Mouse (Mus musculus): ENCODE results near the gene Dpp9. TPM values are rescaled to one million over a fixed set of nuclear protein-coding genes. Genes with fewer than 3 reads are reported as not detected.
"Not testable (repeated sequence)": the region's sequence is repeated elsewhere in the genome, so short reads cannot be mapped to it uniquely, and the experiment has no call there.

The Dpp9 gene
- polyA plus RNA-seq, 1 experiment: 37.1 TPM

DNA sequence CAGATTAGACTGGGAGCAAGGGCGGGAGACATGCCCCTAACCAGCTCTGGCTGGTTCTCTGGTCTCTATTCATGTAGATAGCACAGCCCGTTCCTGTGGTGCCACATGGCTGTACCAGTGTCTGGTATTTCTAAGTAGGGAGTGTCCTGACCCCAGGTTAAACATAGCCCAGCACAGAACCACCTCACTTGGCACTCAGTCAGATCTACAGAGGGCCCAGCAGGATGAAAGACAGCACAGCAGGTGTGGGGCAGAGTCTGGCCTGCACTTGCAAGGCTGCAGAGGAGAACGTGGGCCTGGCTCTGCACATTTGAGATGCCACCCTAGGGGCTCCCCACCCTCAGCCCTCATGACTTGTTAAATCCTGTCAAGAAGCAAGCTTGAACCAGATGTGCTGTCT lies 42.5 kb upstream of the Dpp9 start:
- H3ac ChIP-seq (ENCODE audit: control insufficient read depth, insufficient read length): no peak overlapping the region
- peaks cover 40% of the 10 kb centered on the region for H3K79me2 ChIP-seq (ENCODE audit: control insufficient read depth, insufficient read depth)
- H3K36me3 ChIP-seq (ENCODE audit: control insufficient read depth, insufficient read depth): peaks cover 7% of the 10 kb centered on the region
- no peaks in the 10 kb centered on the region for H3K27me3 ChIP-seq (ENCODE audit: control insufficient read depth, insufficient read depth, insufficient read length)
- peak overlapping the region; percentile 77 for H3K4me2 ChIP-seq (ENCODE audit: low read depth)
- no peak overlapping the region for H3K4me3 ChIP-seq
- peak; percentile 35 for TF ChIP-seq POLR2AphosphoS2 (IDR thresholded peaks at IDR 0.05; ENCODE audit: insufficient read length, low read depth)
- no peak for TF ChIP-seq USF1 (IDR thresholded peaks at IDR 0.05; ENCODE audit: low read depth)
- TF ChIP-seq TCF3 (IDR thresholded peaks at IDR 0.05; ENCODE audit: insufficient read length, low read depth): peak; percentile 22
- peak; percentile 68 for TF ChIP-seq TCF12 (IDR thresholded peaks at IDR 0.05; ENCODE audit: insufficient read depth, poor library complexity, severe bottlenecking)
- no peak for TF ChIP-seq CEBPB (IDR thresholded peaks at IDR 0.05; ENCODE audit: insufficient read depth, poor library complexity, severe bottlenecking)
- TF ChIP-seq E2F4 (IDR thresholded peaks at IDR 0.05; ENCODE audit: insufficient read depth): no peak
- peak; percentile 59 to 98 (median 92) for TF ChIP-seq MYOD1 (IDR thresholded peaks at IDR 0.05; ENCODE audit: control insufficient read depth in 1 of 3, insufficient read length in 2 of 3, low read depth in 2 of 3)
- no peak for TF ChIP-seq MAX (IDR thresholded peaks at IDR 0.05; ENCODE audit: low read depth)
- no peak for TF ChIP-seq POLR2A (IDR thresholded peaks at IDR 0.05; ENCODE audit: insufficient read length, low read depth)
- TF ChIP-seq MYOG (IDR thresholded peaks at IDR 0.05; ENCODE audit: control insufficient read depth in 1 of 3, insufficient read depth in 1 of 3, insufficient read length in 2 of 3, low read depth in 2 of 3): peak; percentile 48 to 96 (median 70)
- TF ChIP-seq REST (IDR thresholded peaks at IDR 0.05; ENCODE audit: insufficient read depth, insufficient read length): no peak
- no peak for TF ChIP-seq SRF (IDR thresholded peaks at IDR 0.05; ENCODE audit: control insufficient read depth, insufficient read length, low read depth)

DNA sequence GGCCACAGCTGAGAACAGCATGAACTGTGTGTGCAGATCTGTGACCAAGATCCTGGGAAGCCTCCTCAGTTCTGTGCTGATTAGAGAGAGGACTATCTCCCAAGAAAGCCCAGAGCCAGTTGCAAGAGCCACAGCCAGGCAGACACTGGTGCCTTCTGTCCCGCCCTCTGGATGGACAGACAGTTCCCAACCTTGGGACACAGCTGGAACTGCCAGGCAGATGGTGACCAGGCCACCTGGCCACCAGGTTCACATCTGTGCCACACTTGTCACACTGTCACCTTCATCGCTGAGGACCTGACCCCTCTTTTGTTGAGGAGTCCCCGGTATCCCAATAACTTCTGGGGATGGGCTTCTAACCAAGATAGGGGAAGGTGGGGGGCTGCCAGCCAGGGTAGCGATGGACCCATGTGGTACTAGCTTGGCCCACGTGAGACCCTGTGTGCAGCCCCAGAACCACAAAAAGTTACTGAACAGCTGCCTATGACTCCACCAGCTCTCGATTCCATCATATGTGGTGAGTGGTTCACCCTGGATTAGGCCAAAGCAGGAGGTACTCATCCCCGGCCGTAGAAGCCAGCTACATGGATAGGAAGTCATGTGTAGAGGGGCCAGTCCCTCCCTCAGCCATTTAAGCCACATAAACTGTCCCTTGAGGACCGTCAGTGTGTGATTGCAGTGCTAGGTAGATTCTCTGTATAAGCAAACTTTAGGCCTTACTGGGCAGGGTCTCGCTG lies 40.8 kb upstream of the Dpp9 start:
- no peak overlapping the region for H3ac ChIP-seq (ENCODE audit: control insufficient read depth, insufficient read length)
- peak overlapping the region; percentile 50 for H3K4me3 ChIP-seq
- H3K27me3 ChIP-seq (ENCODE audit: control insufficient read depth, insufficient read depth, insufficient read length): no peaks in the 10 kb centered on the region
- peaks cover 40% of the 10 kb centered on the region for H3K79me2 ChIP-seq (ENCODE audit: control insufficient read depth, insufficient read depth)
- peak overlapping the region; percentile 77 for H3K4me2 ChIP-seq (ENCODE audit: low read depth)
- H3K36me3 ChIP-seq (ENCODE audit: control insufficient read depth, insufficient read depth): peaks cover 7% of the 10 kb centered on the region
- TF ChIP-seq REST (IDR thresholded peaks at IDR 0.05; ENCODE audit: insufficient read depth, insufficient read length) (no peak), MAX (IDR thresholded peaks at IDR 0.05; ENCODE audit: low read depth) (no peak), E2F4 (IDR thresholded peaks at IDR 0.05; ENCODE audit: insufficient read depth) (no peak), MYOG (IDR thresholded peaks at IDR 0.05; ENCODE audit: control insufficient read depth in 1 of 3, insufficient read depth in 1 of 3, insufficient read length in 2 of 3, low read depth in 2 of 3) (no peak), POLR2AphosphoS2 (IDR thresholded peaks at IDR 0.05; ENCODE audit: insufficient read length, low read depth) (no peak), POLR2A (IDR thresholded peaks at IDR 0.05; ENCODE audit: insufficient read length, low read depth) (no peak), TCF3 (IDR thresholded peaks at IDR 0.05; ENCODE audit: insufficient read length, low read depth) (no peak), MYOD1 (IDR thresholded peaks at IDR 0.05; ENCODE audit: control insufficient read depth in 1 of 3, insufficient read length in 2 of 3, low read depth in 2 of 3) (no peak), USF1 (IDR thresholded peaks at IDR 0.05; ENCODE audit: low read depth) (no peak), TCF12 (IDR thresholded peaks at IDR 0.05; ENCODE audit: insufficient read depth, poor library complexity, severe bottlenecking) (no peak), SRF (IDR thresholded peaks at IDR 0.05; ENCODE audit: control insufficient read depth, insufficient read length, low read depth) (no peak)

GRCm38 (mm10) chr17:56258812-56259211 lies 40.1 kb upstream of the Dpp9 start:
- not testable (repeated sequence) for H3K36me3 ChIP-seq (ENCODE audit: control insufficient read depth, insufficient read depth); H3ac ChIP-seq (ENCODE audit: control insufficient read depth, insufficient read length); H3K27me3 ChIP-seq (ENCODE audit: control insufficient read depth, insufficient read depth, insufficient read length)
- peaks cover 40% of the 10 kb centered on the region for H3K79me2 ChIP-seq (ENCODE audit: control insufficient read depth, insufficient read depth)
- H3K4me3 ChIP-seq: peak overlapping the region; percentile 50
- H3K4me2 ChIP-seq (ENCODE audit: low read depth): peak overlapping the region; percentile 77

DNA sequence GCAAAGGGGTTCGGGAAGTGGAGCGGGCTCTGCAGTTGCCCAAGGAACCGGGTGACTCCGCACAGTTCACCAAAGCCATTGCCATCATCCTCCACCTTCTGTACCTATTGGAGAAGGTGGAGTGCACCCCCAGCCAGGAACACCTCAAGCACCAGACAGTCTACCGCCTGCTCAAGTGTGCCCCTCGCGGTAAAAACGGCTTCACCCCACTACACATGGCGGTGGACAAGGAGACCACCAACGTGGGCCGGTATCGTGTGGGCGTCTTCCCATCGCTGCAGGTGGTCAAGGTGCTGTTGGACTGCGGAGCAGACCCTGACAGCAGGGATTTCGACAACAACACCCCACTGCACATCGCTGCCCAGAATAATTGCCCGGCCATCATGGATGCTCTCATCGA lies 39.6 kb upstream of the Dpp9 start:
- Histone ChIP-seq H3K4me3 (peak overlapping the region; percentile 50), H3K79me2 (ENCODE audit: control insufficient read depth, insufficient read depth) (peaks cover 40% of the 10 kb centered on the region), H3K4me2 (ENCODE audit: low read depth) (peak overlapping the region; percentile 77)
- H3K36me3 ChIP-seq (ENCODE audit: control insufficient read depth, insufficient read depth); H3ac ChIP-seq (ENCODE audit: control insufficient read depth, insufficient read length); H3K27me3 ChIP-seq (ENCODE audit: control insufficient read depth, insufficient read depth, insufficient read length): not testable (repeated sequence)

DNA sequence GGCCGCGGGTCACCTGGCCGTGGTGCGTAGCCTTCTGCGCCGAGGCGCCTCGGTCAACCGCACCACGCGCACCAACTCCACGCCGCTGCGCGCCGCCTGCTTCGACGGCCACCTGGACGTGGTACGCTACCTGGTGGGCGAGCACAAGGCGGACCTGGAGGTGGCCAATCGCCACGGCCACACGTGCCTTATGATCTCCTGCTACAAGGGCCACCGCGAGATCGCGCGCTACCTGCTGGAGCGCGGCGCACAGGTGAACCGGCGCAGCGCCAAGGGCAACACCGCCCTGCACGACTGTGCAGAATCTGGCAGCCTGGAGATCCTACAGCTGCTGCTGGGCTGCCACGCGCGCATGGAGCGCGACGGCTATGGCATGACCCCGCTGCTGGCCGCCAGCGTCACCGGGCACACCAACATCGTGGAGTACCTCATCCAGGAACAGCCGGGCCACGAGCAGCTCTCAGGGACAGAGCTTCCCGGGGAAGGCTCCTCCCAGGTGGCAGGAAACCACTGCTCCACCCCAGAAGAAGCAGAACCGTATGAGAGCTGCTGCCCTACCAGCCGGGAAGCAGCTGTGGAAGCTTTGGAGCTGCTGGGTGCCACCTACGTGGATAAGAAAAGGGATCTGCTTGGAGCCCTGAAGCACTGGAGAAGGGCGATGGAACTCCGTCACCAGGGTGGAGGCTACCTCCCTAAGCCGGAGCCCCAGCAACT lies 38.6 kb upstream of the Dpp9 start:
- Histone ChIP-seq H3K4me2 (ENCODE audit: low read depth) (peak overlapping the region; percentile 77), H3ac (ENCODE audit: control insufficient read depth, insufficient read length) (peak overlapping the region; percentile 80), H3K4me3 (peak overlapping the region; percentile 50), H3K79me2 (ENCODE audit: control insufficient read depth, insufficient read depth) (peaks cover 40% of the 10 kb centered on the region), H3K27me3 (ENCODE audit: control insufficient read depth, insufficient read depth, insufficient read length) (no peaks in the 10 kb centered on the region), H3K36me3 (ENCODE audit: control insufficient read depth, insufficient read depth) (peaks cover 7% of the 10 kb centered on the region)
- TF ChIP-seq MYOG (IDR thresholded peaks at IDR 0.05; ENCODE audit: control insufficient read depth in 1 of 3, insufficient read depth in 1 of 3, insufficient read length in 2 of 3, low read depth in 2 of 3) (peak in 1 of 3 experiments; percentile 26), REST (IDR thresholded peaks at IDR 0.05; ENCODE audit: insufficient read depth, insufficient read length) (no peak), MYOD1 (IDR thresholded peaks at IDR 0.05; ENCODE audit: control insufficient read depth in 1 of 3, insufficient read length in 2 of 3, low read depth in 2 of 3) (peak in 1 of 3 experiments; percentile 7), CEBPB (IDR thresholded peaks at IDR 0.05; ENCODE audit: insufficient read depth, poor library complexity, severe bottlenecking) (no peak), POLR2A (IDR thresholded peaks at IDR 0.05; ENCODE audit: insufficient read length, low read depth) (peak; percentile 4), E2F4 (IDR thresholded peaks at IDR 0.05; ENCODE audit: insufficient read depth) (no peak)
